Mouse (Mus musculus) embryonic facial prominence, embryonic 12.5 days (tissue): ENCODE data around the gene Dupd1. TPM values are rescaled to one million over a fixed set of nuclear protein-coding genes. Genes with fewer than 3 reads are reported as not detected.

ENCODE experiments used
- ATAC-seq: fragments of 200-750 bp; cut with Nextera tagmentation; 2 replicates; pipeline ENCODE4 v1.8.0; 2017; ENCODE audit not compliant: insufficient number of reproducible peaks, insufficient read depth, low FRiP score, low TSS enrichment
- H3K27ac ChIP-seq: fragments of 300-500 bp; sonication (generic); 2 replicates; pipeline ENCODE4 v1.5.1; 2016; ENCODE audit warnings: mild to moderate bottlenecking
- H3K27me3 ChIP-seq: fragments of 300-500 bp; sonication (generic); 2 replicates; pipeline ENCODE4 v1.6.1; 2016; ENCODE audit warnings: mild to moderate bottlenecking, moderate library complexity
- H3K36me3 ChIP-seq: fragments of 300-500 bp; sonication (generic); 2 replicates; pipeline ENCODE4 v1.6.1; 2016; ENCODE audit warnings: mild to moderate bottlenecking
- H3K4me1 ChIP-seq: fragments of 300-500 bp; sonication (generic); 2 replicates; pipeline ENCODE4 v1.6.1; 2016
- H3K4me2 ChIP-seq: fragments of 300-500 bp; sonication (generic); replicated peaks from 2 replicates; pipeline ENCODE4 v1.6.1; 2016; ENCODE audit warnings: mild to moderate bottlenecking, moderate library complexity
- H3K4me3 ChIP-seq: fragments of 300-500 bp; sonication (generic); 2 replicates; pipeline ENCODE4 v1.5.1; 2016; ENCODE audit warnings: mild to moderate bottlenecking
- H3K9ac ChIP-seq: fragments of 300-500 bp; sonication (generic); 2 replicates; pipeline ENCODE4 v1.6.1; 2016; ENCODE audit warnings: mild to moderate bottlenecking, moderate library complexity
- H3K9me3 ChIP-seq: fragments of 300-500 bp; sonication (generic); 2 replicates; pipeline ENCODE4 v1.6.1; 2016; ENCODE audit warnings: mild to moderate bottlenecking, moderate library complexity
- WGBS: fragments of 180-500 bp; shearing (Covaris S2); methylation state at CpG from one replicate; pipeline ENCODE4 v1.1.7; 2016; 5-methylcytosine and 5-hydroxymethylcytosine counted together
- polyA plus RNA-seq: library from polyadenylated mRNA; unstranded; fragments of >200 nt; fragmentation: Nextera tagmentation; extraction: Ambion mirVana; gene quantifications from 2 replicates; pipeline ENCODE4 v1.2.1, GENCODE M21; 2016

Dupd1 gene
- polyA plus RNA-seq, 1 experiment from 2014 or later: 0.47 TPM

DNA sequence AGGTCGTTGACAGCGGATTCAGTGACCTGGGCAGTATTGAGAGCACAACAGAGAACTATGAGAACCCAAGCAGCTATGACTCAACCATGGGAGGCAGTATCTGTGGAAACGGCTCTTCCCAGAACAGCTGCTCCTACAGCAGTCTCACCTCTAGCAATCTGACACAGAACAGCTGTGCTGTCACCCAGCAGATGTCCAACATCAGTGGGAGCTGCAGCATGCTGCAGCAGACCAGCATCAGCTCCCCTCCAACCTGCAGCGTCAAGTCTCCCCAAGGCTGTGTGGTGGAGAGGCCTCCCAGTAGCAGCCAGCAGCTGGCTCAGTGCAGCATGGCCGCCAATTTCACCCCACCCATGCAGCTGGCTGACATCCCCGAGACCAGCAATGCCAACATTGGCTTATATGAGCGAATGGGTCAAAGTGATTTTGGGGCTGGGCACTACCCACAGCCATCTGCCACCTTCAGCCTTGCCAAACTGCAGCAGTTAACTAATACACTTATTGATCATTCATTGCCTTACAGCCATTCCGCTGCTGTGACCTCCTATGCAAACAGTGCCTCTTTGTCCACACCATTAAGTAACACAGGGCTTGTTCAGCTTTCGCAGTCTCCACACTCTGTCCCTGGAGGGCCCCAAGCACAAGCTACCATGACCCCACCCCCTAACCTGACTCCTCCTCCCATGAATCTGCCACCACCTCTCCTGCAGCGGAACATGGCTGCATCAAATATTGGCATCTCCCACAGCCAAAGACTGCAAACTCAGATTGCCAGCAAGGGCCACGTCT lies 44.5 kb downstream of the Dupd1 start:
- WGBS: 73% methylated on average over 11 of the region's 11 CpGs
- H3K4me2 ChIP-seq: no peak overlapping the region
- no peaks in the 10 kb centered on the region for H3K4me1 ChIP-seq
- H3K9ac ChIP-seq: no peak overlapping the region
- H3K9me3 ChIP-seq: no peaks in the 10 kb centered on the region
- no peaks in the 10 kb centered on the region for H3K27me3 ChIP-seq
- ATAC-seq: peak; percentile 65; the same call in 1 of the 2 replicates
- no peak overlapping the region for H3K4me3 ChIP-seq
- no peak overlapping the region for H3K27ac ChIP-seq
- peaks cover 55% of the 10 kb centered on the region for H3K36me3 ChIP-seq

DNA sequence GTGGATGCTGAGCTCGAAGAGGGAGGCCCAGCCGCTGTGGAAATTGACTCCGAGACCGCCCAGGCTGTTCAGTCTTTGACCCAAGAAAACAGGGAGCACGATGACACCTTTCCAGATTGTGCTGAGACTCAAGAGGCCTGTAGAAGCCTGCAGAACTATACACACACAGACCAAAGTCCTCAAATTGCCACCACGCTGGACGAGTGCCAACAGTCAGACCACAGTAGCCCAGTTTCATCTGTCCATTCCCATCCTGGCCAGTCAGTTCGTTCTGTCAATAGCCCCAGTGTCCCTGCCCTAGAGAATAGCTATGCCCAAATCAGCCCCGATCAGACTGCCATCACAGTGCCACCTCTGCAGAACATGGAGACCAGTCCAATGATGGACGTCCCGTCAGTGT lies 45.2 kb downstream of the Dupd1 start:
- H3K4me1 ChIP-seq: no peaks in the 10 kb centered on the region
- no peak overlapping the region for H3K9ac ChIP-seq
- H3K4me2 ChIP-seq: no peak overlapping the region
- no peak overlapping the region for H3K4me3 ChIP-seq
- no peak overlapping the region for H3K27ac ChIP-seq
- peaks cover 61% of the 10 kb centered on the region for H3K36me3 ChIP-seq
- WGBS: 90% methylated on average over 11 of the region's 11 CpGs
- no peak for ATAC-seq
- no peaks in the 10 kb centered on the region for H3K27me3 ChIP-seq
- no peaks in the 10 kb centered on the region for H3K9me3 ChIP-seq

DNA sequence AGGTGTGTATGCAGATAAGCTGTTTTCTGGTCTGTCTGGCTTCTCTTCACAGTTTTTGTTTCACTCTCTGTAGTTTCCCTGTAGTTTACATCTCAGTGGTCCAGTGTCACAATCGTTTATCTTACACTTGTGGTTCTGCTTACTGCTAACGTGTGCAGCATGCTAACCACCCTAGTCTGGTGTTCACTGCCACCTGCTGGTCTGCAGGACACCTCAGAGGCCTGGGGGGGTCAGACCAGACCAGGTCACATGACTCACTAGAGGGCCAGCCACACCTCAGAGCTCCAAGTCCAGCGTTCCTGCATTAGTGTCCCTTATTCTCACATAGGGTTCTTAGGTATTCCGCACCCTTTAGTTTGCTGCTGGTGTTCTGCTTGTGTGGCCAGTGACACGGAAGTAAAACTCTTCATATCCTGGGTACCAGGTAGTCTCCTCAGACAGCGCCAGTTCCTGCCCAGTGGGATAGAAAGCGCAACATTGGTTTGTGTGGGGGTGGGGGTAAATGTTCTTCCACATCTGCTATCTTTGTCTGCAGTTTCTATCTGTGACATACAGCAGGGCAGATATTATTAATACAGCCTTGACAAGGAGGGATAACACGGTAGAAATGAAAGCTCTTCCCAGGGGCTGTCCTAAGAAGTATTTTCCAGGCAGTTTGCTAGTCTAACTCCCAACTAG lies 51.8 kb downstream of the Dupd1 start:
- no peak for ATAC-seq
- Histone ChIP-seq H3K4me2 (no peak overlapping the region), H3K36me3 (peaks cover 65% of the 10 kb centered on the region), H3K9me3 (no peaks in the 10 kb centered on the region), H3K4me3 (no peak overlapping the region), H3K27ac (no peak overlapping the region), H3K9ac (no peak overlapping the region), H3K4me1 (peaks cover 5% of the 10 kb centered on the region; the same call in 1 of the 2 replicates), H3K27me3 (no peaks in the 10 kb centered on the region)
- WGBS: 75% methylated on average over 8 of the region's 8 CpGs

DNA sequence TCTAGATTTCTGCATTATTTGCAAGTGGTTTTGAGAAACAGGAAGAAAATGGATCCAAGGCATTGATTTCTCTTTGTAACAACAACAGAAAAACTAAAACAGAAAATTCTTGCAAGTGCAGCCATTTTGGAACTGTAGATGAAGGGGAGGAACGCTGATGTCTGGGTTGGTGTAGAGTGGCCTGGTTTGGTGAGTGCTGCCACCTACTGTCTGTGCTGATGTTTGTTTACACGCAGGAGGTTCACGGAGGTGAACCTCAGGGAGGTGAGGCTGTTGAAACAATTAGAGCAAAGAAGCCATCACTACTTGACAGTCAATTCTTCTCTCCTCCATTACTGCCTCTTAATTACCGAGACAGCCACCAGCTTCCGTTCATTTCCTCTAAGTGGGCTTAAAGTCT lies 54.7 kb downstream of the Dupd1 start:
- ATAC-seq: peak; percentile 73; the same call in 1 of the 2 replicates
- WGBS: 21% methylated on average over 5 of the region's 5 CpGs
- H3K27me3 ChIP-seq: no peaks in the 10 kb centered on the region

DNA sequence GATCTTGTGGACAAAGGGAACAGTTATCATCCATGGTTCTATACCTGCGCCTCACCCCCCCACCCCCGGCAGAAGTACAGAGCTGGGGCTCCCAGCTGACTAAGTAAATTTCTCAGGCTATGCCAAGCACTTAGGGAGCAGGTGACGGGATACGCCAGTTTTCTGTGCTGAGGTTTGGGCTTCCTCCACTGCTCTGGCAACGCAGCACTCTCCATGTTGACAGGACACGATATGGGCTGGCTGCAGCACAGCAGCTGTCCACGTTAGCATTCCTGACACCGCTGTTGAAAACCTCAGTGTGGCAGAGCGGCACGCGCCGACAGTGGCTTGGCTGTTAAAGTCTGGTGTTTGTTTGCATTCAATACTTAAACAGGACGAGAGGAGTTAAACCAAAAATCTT lies 55.2 kb downstream of the Dupd1 start:
- Histone ChIP-seq H3K36me3 (peaks cover 40% of the 10 kb centered on the region), H3K4me3 (no peak overlapping the region), H3K4me1 (peaks cover 8% of the 10 kb centered on the region; the same call in 1 of the 2 replicates), H3K9me3 (no peaks in the 10 kb centered on the region), H3K27ac (peak overlapping the region; percentile 36; the same call in 1 of the 2 replicates), H3K9ac (no peak overlapping the region), H3K27me3 (no peaks in the 10 kb centered on the region), H3K4me2 (no peak overlapping the region)
- 76% methylated on average over 13 of the region's 13 CpGs for WGBS
- no peak for ATAC-seq

More for the DNA sequence above, 54.7 kb downstream of the Dupd1 start:
- peaks cover 8% of the 10 kb centered on the region; the same call in 1 of the 2 replicates for H3K4me1 ChIP-seq
- no peak overlapping the region for H3K9ac ChIP-seq
- H3K9me3 ChIP-seq: no peaks in the 10 kb centered on the region
- H3K4me3 ChIP-seq: no peak overlapping the region
- H3K4me2 ChIP-seq: no peak overlapping the region
- no peak overlapping the region for H3K27ac ChIP-seq
- H3K36me3 ChIP-seq: peaks cover 42% of the 10 kb centered on the region

DNA sequence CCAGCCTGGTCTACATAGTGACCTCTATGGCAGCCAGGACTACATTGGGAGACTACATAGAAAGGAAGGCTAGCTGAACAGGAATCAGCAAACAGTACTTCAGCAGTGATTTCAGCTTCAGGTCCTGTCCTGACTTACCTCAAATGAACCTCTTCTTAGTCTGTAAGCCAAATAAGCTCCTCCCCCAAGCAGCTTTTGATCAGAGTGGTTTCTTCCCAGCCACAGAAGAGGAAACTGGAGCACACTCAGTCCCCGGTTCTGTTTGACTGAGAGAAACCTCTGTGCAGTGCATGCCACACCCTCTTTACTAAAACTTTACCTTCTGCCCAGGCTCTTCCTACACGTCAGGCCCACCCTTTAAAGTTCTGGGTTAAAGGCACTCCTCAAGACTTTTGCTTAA lies 60.6 kb downstream of the Dupd1 start:
- no peak for ATAC-seq
- no peaks in the 10 kb centered on the region for H3K9me3 ChIP-seq
- WGBS: 73% methylated on average over 2 of the region's 2 CpGs

DNA sequence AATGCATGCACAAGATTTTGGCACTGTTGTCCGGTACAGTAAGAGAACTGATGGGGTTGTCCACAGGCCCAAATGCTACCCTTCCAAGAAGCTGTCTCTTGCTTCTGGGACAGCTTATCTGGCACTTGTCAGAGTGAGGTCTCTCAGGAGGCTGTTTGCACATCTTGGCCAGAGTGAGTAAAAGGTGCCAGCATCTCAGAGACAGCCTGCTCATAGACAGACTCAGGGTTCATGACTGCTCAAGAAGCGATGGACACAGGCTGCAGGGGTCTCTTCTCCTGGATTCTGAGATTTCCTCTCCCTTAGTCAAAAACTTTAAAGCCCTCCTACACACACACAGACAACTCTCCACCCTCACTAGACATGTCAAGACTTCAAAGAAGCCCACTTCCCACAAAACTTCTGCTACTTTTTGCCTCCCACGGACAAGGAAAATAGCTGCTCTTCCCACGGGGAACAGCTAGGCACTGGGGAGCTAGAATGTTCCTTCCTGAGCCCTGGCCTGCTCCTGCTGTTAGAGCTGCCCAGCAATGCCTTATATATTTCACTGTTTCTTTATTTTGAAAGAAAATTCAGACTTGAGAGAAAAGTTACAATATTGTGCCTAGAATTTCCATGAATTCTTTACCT lies 73.5 kb downstream of the Dupd1 start:
- H3K27ac ChIP-seq: no peak overlapping the region
- no peak overlapping the region for H3K4me2 ChIP-seq
- H3K27me3 ChIP-seq: no peaks in the 10 kb centered on the region
- no peaks in the 10 kb centered on the region for H3K9me3 ChIP-seq
- no peak overlapping the region for H3K9ac ChIP-seq
- no peak overlapping the region for H3K4me3 ChIP-seq
- ATAC-seq: no peak
- H3K4me1 ChIP-seq: no peaks in the 10 kb centered on the region
- 79% methylated on average over 4 of the region's 4 CpGs for WGBS
- peaks cover 48% of the 10 kb centered on the region for H3K36me3 ChIP-seq

More for the DNA sequence above, 60.6 kb downstream of the Dupd1 start:
- peaks cover 8% of the 10 kb centered on the region; the same call in 1 of the 2 replicates for H3K4me1 ChIP-seq
- H3K27me3 ChIP-seq: no peaks in the 10 kb centered on the region
- no peak overlapping the region for H3K27ac ChIP-seq
- H3K4me3 ChIP-seq: no peak overlapping the region
- H3K36me3 ChIP-seq: peaks cover 7% of the 10 kb centered on the region; the same call in 1 of the 2 replicates
- no peak overlapping the region for H3K4me2 ChIP-seq
- H3K9ac ChIP-seq: no peak overlapping the region

DNA sequence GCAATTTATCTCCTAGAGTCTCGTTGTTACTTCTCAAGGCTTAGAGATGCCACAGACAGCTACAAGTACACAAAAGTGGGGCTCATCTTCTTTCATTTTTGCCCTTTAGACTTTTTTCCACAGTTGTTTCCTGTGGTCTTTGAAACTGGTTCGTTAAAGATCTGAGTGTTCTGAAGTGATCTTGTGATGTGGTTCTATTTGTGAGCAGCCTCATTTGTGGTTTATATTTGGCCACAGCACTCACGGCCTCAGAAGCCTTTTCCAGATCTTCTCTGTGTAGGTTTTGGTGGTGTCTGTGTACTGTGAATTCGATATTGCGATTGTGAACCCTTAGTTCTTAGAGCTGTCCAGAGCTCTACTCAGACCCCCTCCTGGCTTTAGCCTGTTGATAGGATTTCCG lies 77.8 kb downstream of the Dupd1 start:
- WGBS: 74% methylated on average over 6 of the region's 6 CpGs
- Histone ChIP-seq H3K9me3 (no peaks in the 10 kb centered on the region), H3K4me1 (0 out of 2 replicates have a peak, but pooled peaks cover 4% of the 10 kb centered on the region), H3K27me3 (no peaks in the 10 kb centered on the region), H3K9ac (no peak overlapping the region), H3K4me3 (no peak overlapping the region), H3K36me3 (peaks cover 52% of the 10 kb centered on the region), H3K4me2 (no peak overlapping the region), H3K27ac (no peak overlapping the region)
- no peak for ATAC-seq

DNA sequence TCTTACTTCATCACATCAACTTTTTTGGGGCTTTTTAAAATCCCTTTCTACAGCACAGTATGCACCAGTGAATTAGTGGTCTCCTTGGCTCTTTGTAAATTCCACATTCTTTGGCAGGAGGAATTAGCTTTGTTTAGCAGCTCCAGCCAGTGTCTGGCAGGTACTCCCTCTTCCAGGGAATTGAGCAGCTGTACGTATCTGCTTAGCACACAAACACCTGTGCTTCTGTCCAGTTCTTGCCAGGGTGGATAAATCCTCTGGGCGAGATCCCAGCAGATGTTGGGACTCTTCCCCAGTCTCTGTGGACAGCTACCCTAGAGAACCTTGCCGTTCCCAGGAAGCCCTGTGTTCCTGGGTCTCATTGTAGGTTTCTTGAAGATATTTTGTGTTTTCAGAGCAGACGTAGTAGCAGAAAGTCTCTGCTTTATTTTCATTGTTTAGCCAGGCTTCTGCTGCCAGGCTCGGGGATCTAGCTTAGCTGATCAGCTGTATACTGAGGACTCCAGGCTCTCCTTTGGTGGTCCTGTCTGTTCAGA lies 82.6 kb downstream of the Dupd1 start:
- WGBS: 70% methylated on average over 5 of the region's 5 CpGs
- Histone ChIP-seq H3K4me3 (no peak overlapping the region), H3K4me2 (no peak overlapping the region), H3K9ac (no peak overlapping the region), H3K9me3 (no peaks in the 10 kb centered on the region), H3K27ac (no peak overlapping the region), H3K4me1 (0 out of 2 replicates have a peak, but pooled peaks cover 4% of the 10 kb centered on the region), H3K27me3 (no peaks in the 10 kb centered on the region), H3K36me3 (peaks cover 62% of the 10 kb centered on the region)
- no peak for ATAC-seq
